In genomic region chr2:129296671-129297588, GRCm38 (mm10) we compare ENCODE assay signal across 8 mouse cellular contexts. TPM values are rescaled to one million over a fixed set of nuclear protein-coding genes. Genes with fewer than 3 reads are reported as not detected.
DNase-seq lines count a peak whose midpoint lies in the region; ATAC-seq and TF ChIP-seq lines count a peak whose summit lies in the region.

TSS of gene Ckap2l (minus strand) at chr2:129297212.

- DNase-seq in MN1 (ENCODE audit: low spot score) = peak; percentile 98
- DNase-seq in cerebellum, adult 9-10 months = peak; percentile 98
- DNase-seq in hindbrain, embryonic 10.5 days (ENCODE audit: low spot score) = peak; percentile 98
- peak; percentile 98 for DNase-seq in layer of hippocampus, adult 9-11 months
- DNase-seq in lung, postnatal 0 days (ENCODE audit: low spot score) = peak; percentile 99
- peak; percentile 93 for DNase-seq in ovary, postnatal 14 days (ENCODE audit: low spot score)
- peak; percentile 98 for DNase-seq in thymus, postnatal 14 days

- H3K9me3 ChIP-seq in hindbrain, embryonic 10.5 days = no peaks in the 10 kb centered on the region
- no peaks in the 10 kb centered on the region for H3K9me3 ChIP-seq in lung, postnatal 0 days (ENCODE audit: low read length)

- peak within 1 kb of the TSS; percentile 92 for H3K27ac ChIP-seq in hindbrain, embryonic 10.5 days
- H3K27ac ChIP-seq in lung, postnatal 0 days (ENCODE audit: low read length) = peak within 1 kb of the TSS; percentile 71

- peak; percentile 100 for ATAC-seq in frontal cortex, adult (ENCODE audit: low TSS enrichment)
- peak; percentile 100 for ATAC-seq in lung, postnatal 0 days

- H3K4me1 ChIP-seq in hindbrain, embryonic 10.5 days (replicated peaks) = peaks cover 27% of the 10 kb centered on the region
- no peaks in the 10 kb centered on the region for H3K4me1 ChIP-seq in lung, postnatal 0 days (ENCODE audit: insufficient read depth, low read depth, low read length)

- H3K4me2 ChIP-seq in lung, postnatal 0 days (replicated peaks; ENCODE audit: low read depth, low read length) = peak within 1 kb of the TSS; percentile 85

- H3K4me3 ChIP-seq in hindbrain, embryonic 10.5 days = peak within 1 kb of the TSS; percentile 78
- peak within 1 kb of the TSS; percentile 79 for H3K4me3 ChIP-seq in lung, postnatal 0 days (ENCODE audit: low read depth, low read length)

- no peaks in the 10 kb centered on the region for H3K27me3 ChIP-seq in hindbrain, embryonic 10.5 days (ENCODE audit: insufficient read depth, poor library complexity, severe bottlenecking)
- H3K27me3 ChIP-seq in lung, postnatal 0 days (replicated peaks; ENCODE audit: insufficient read depth, low read length) = no peaks in the 10 kb centered on the region

- H3K9ac ChIP-seq in lung, postnatal 0 days (replicated peaks; ENCODE audit: low read depth) = peak within 1 kb of the TSS; percentile 46

- WGBS in hindbrain, embryonic 10.5 days = under 1% methylated on average over 50 of the region's 50 CpGs
- under 1% methylated on average over 49 of the region's 50 CpGs for WGBS in lung, postnatal 0 days

- TF ChIP-seq CTCF in lung, postnatal 0 days (IDR thresholded peaks at IDR 0.05) = no peak

- TF ChIP-seq EP300 in lung, postnatal 0 days (IDR thresholded peaks at IDR 0.05) = 0 out of 2 replicates have a peak, but pooled peaks have one; percentile 42

- peaks cover 17% of the 10 kb centered on the region for H3K36me3 ChIP-seq in hindbrain, embryonic 10.5 days
- no peaks in the 10 kb centered on the region for H3K36me3 ChIP-seq in lung, postnatal 0 days (ENCODE audit: insufficient read depth, low read length)

RNA-seq across cellular contexts. Expression of gene Ckap2l, which starts in this region (rescaled TPM):
- polyA plus RNA-seq in hindbrain, embryonic 10.5 days (2016; fragmentation: Nextera tagmentation; extraction: Ambion mirVana) = 50.8 and 59.3 TPM in 2 replicates
- polyA plus RNA-seq in lung, postnatal 0 days (2015; fragmentation: Nextera tagmentation; extraction: Ambion mirVana) = 2.6 and 3.2 TPM in 2 replicates

Comparison
In these comparisons a context has a peak if more than half of its experiments do, and no peak if none do; other contexts are left out.
1. Peak in every context shown above with its lines: DNase-seq, ATAC-seq, H3K4me3 ChIP-seq and H3K27ac ChIP-seq.
2. RNA of gene Ckap2l (polyA plus RNA-seq): 50.8 to 59.3 TPM in hindbrain, embryonic 10.5 days; 2.6 to 3.2 TPM in lung, postnatal 0 days; every median in the first group is over 10 times any median in the second.